Mouse (Mus musculus) midbrain, embryonic 14.5 days (tissue): Measurements from ENCODE around the gene Ubl3. TPM values are rescaled to one million over a fixed set of nuclear protein-coding genes. Genes with fewer than 3 reads are reported as not detected.
A peak's percentile ranks its signal among the peaks of the same experiment; 100 is the strongest.

Source experiments
- ATAC-seq: fragments of 200-750 bp; cut with Nextera tagmentation; 2 replicates; pipeline ENCODE4 v1.8.0; 2017; ENCODE audit warnings: moderate number of reproducible peaks, moderate library complexity; ENCODE audit not compliant: low FRiP score, low TSS enrichment
- DNase-seq: peaks from one replicate; pipeline ENCODE4 v3.0.0-alpha.2; 2015
- H3K27ac ChIP-seq: fragments of 300-500 bp; sonication (generic); replicated peaks from 2 replicates; pipeline ENCODE4 v1.5.1; 2014; ENCODE audit warnings: mild to moderate bottlenecking, low read depth, low read length, moderate library complexity
- H3K27me3 ChIP-seq: fragments of 300-500 bp; sonication (generic); 2 replicates; pipeline ENCODE4 v1.6.1; 2014; ENCODE audit warnings: low read length, control low read depth, mixed read lengths; ENCODE audit not compliant: control insufficient read depth, insufficient read depth
- H3K36me3 ChIP-seq: fragments of 300-500 bp; sonication (generic); 2 replicates; pipeline ENCODE4 v1.6.1; 2014; ENCODE audit warnings: low read length, control low read depth; ENCODE audit not compliant: control insufficient read depth, insufficient read depth
- H3K4me1 ChIP-seq: fragments of 300-500 bp; sonication (generic); 2 replicates; pipeline ENCODE4 v1.6.1; 2014; ENCODE audit warnings: mild to moderate bottlenecking, antibody characterized with exemption, low read length, control low read depth; ENCODE audit not compliant: control insufficient read depth, insufficient read depth
- H3K4me2 ChIP-seq: fragments of 300-500 bp; sonication (generic); 2 replicates; pipeline ENCODE4 v1.6.1; 2014; ENCODE audit warnings: mild to moderate bottlenecking, low read length, moderate library complexity
- H3K4me3 ChIP-seq: fragments of 300-500 bp; sonication (generic); replicated peaks from 2 replicates; pipeline ENCODE4 v1.5.1; 2014; ENCODE audit warnings: low read depth, low read length
- H3K9ac ChIP-seq: fragments of 300-500 bp; sonication (generic); replicated peaks from 2 replicates; pipeline ENCODE4 v1.6.1; 2014; ENCODE audit warnings: mild to moderate bottlenecking, low read length, moderate library complexity
- H3K9me3 ChIP-seq: fragments of 300-500 bp; sonication (generic); 2 replicates; pipeline ENCODE4 v1.6.1; 2016; ENCODE audit warnings: low read length, control low read depth, mixed read lengths; ENCODE audit not compliant: control insufficient read depth
- WGBS: fragments of 180-500 bp; shearing (Covaris S2); extraction: QIAGEN DNeasy Blood & Tissue Kit; methylation state at CpG from one replicate; pipeline ENCODE4 v1.1.7; 2014; 5-methylcytosine and 5-hydroxymethylcytosine counted together
- polyA plus RNA-seq: library from polyadenylated mRNA; unstranded; fragments of >200 nt; fragmentation: Nextera tagmentation; extraction: Ambion mirVana; gene quantifications from 2 replicates; pipeline ENCODE4 v1.2.1, GENCODE M21; 2014

Gene Ubl3
- polyA plus RNA-seq, 1 experiment from 2014 or later: 87.9 TPM

- DNase-seq: peak; percentile 80
- Histone ChIP-seq H3K27me3 (no peaks in the 10 kb centered on the region), H3K4me3 (no peak overlapping the region), H3K36me3 (no peaks in the 10 kb centered on the region), H3K4me1 (peaks cover 24% of the 10 kb centered on the region), H3K9me3 (no peaks in the 10 kb centered on the region), H3K27ac (no peak overlapping the region), H3K9ac (no peak overlapping the region), H3K4me2 (peak overlapping the region; percentile 74)
- ATAC-seq: no peak
- 53% methylated on average over 10 of the region's 10 CpGs for WGBS
Observed at GRCm38 (mm10) chr5:148547870-148548456, 4.6 kb downstream of the Ubl3 start.

DNA sequence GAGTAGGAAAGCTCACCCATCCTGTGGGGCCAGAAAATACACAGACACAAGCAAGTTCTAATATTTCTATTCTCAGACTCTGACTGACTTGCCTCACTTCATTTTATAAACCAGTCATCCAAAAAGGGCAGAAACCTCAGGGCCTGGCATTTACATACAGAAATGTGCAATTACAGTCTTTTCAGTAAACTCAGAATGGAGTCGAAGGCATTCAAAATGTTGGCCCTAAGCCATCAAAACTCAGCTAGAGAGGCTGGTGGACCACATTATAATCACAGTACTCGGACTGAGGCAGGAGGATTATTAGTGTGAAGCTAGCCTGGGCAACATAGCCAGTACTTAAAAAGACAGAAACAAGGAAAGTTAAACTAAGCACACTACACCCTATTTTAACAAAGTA, 5.6 kb downstream of the Ubl3 start:
- Histone ChIP-seq H3K4me1 (peaks cover 22% of the 10 kb centered on the region), H3K27ac (no peak overlapping the region), H3K4me3 (no peak overlapping the region), H3K27me3 (no peaks in the 10 kb centered on the region), H3K9ac (no peak overlapping the region), H3K36me3 (no peaks in the 10 kb centered on the region), H3K9me3 (no peaks in the 10 kb centered on the region), H3K4me2 (no peak overlapping the region)
- DNase-seq: no peak
- no peak for ATAC-seq
- 42% methylated on average over 2 of the region's 2 CpGs for WGBS

GRCm38 (mm10) chr5:148544733-148545132, 7.9 kb downstream of the Ubl3 start:
- whole genome bisulfite sequencing: 96% methylated on average over 2 of the region's 2 CpGs
- H3K36me3 ChIP-seq: no peaks in the 10 kb centered on the region
- no peak for ATAC-seq

DNA sequence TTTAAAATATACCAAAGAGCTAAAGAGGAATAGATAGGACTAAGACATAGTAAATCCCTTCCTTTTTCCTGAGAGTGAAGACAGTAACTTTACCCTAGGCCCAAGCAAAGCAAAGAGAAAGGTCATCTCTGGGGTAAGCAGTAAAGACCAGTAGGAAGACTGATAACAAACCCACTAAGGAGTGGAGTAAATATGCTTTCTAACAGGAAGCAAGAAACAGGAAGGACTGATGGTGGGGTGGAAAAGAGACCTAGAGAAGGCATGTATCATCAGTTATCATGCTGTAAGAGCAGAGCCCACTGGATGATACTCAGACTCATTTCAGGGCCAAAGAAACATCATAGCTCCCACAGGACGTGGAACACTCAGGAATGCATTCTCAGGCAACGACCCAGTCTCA, 10.4 kb downstream of the Ubl3 start:
- WGBS: 85% methylated on average over 2 of the region's 2 CpGs

More at GRCm38 (mm10) chr5:148544733-148545132, 7.9 kb downstream of the Ubl3 start:
- Histone ChIP-seq H3K27ac (no peak overlapping the region), H3K4me1 (peaks cover 13% of the 10 kb centered on the region), H3K27me3 (no peaks in the 10 kb centered on the region), H3K4me2 (no peak overlapping the region), H3K4me3 (no peak overlapping the region), H3K9ac (no peak overlapping the region), H3K9me3 (no peaks in the 10 kb centered on the region)
- DNase-seq: no peak

DNA sequence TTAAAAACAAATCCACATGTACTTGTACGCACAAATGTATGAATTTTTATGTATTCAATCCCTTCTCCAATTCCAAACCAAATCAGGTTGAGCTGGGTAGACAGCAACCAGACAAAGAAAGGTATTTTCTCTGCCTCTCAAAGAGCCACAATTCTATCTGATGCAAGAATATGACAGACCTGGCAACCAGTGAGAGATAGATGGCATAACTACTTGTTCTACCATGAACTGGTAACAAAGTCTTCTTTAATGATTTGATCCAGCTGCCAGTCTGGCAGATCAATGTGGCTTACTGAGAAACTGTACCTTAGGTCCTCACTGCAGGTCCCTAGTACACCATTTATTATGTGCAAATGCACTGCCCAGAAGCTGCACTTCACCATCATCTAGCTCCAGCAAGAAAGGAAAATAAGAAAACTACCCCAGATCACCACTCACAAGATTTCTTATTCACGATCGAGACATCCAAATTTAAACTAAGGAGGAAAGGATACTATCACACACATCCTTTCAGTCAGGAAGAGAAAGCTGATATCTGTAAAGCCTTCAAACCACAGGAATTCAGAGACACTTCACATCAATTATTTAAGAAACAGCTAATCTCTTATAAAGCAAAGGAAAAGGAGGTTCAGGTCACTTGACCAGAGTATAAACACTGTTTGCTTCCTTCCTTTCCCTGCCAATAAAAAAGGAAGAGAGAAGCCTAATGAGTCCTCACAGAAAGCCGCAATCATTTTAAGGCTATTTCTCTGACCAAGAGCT, 16.7 kb downstream of the Ubl3 start:
- no peak overlapping the region for H3K9ac ChIP-seq
- H3K4me1 ChIP-seq: peaks cover 16% of the 10 kb centered on the region; the same call in 1 of the 2 replicates
- WGBS: 90% methylated on average over 4 of the region's 4 CpGs
- no peak overlapping the region for H3K4me2 ChIP-seq
- H3K27me3 ChIP-seq: no peaks in the 10 kb centered on the region
- no peaks in the 10 kb centered on the region for H3K36me3 ChIP-seq
- no peaks in the 10 kb centered on the region for H3K9me3 ChIP-seq
- ATAC-seq (no peak), DNase-seq (no peak)
- no peak overlapping the region for H3K4me3 ChIP-seq
- H3K27ac ChIP-seq: no peak overlapping the region

More for the DNA sequence above, 10.4 kb downstream of the Ubl3 start:
- no peaks in the 10 kb centered on the region for H3K27me3 ChIP-seq
- H3K4me2 ChIP-seq: no peak overlapping the region
- H3K4me1 ChIP-seq: 0 out of 2 replicates have a peak, but pooled peaks cover 7% of the 10 kb centered on the region
- H3K4me3 ChIP-seq: no peak overlapping the region
- no peaks in the 10 kb centered on the region for H3K36me3 ChIP-seq
- DNase-seq: no peak
- no peaks in the 10 kb centered on the region for H3K9me3 ChIP-seq
- H3K27ac ChIP-seq: no peak overlapping the region
- ATAC-seq: no peak
- no peak overlapping the region for H3K9ac ChIP-seq

DNA sequence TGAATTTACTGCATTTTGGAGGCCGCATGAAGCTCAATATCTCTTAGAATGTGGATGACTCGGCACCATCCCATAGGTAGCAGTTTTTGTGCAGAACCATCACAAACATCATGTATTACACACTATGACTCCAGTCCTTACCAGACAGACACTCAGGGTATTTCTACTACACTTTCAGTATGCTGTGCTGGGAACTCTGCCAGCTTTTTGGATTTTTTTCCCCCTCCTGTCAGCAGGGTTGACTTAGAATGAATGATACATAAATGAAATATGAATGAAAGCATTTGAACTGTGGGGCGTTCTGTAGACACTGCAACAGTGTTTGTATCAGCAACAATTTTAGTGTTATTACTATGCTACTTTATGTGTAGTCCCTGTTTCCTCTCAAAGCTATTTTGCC, 17.9 kb downstream of the Ubl3 start:
- Histone ChIP-seq H3K27me3 (no peaks in the 10 kb centered on the region), H3K9me3 (no peaks in the 10 kb centered on the region), H3K9ac (no peak overlapping the region), H3K36me3 (no peaks in the 10 kb centered on the region), H3K4me1 (peaks cover 16% of the 10 kb centered on the region; the same call in 1 of the 2 replicates), H3K27ac (no peak overlapping the region), H3K4me2 (no peak overlapping the region), H3K4me3 (no peak overlapping the region)
- no peak for DNase-seq
- 87% methylated on average over 3 of the region's 3 CpGs for WGBS
- ATAC-seq: no peak

DNA sequence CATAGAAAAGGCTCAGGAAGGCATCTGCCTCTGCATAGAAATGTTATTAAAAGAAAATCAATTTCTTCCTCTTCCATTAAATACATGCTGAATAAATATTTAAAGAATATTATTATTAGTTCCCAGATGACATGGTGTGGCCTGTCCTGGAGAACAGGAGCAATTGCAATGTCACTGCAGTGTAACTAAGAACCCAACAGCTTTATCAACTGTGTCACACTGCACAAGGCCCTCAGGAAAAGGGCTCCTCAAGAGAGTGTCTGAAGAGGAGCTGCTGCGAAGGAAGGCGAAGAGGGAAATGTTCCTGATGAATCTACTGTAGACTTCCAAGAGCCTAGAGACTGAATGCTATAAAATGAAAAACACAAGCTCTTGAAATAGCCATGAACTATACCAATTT, 18.7 kb downstream of the Ubl3 start:
- no peaks in the 10 kb centered on the region for H3K27me3 ChIP-seq
- no peak overlapping the region for H3K4me3 ChIP-seq
- H3K4me1 ChIP-seq: peaks cover 12% of the 10 kb centered on the region; the same call in 1 of the 2 replicates
- H3K4me2 ChIP-seq: no peak overlapping the region
- WGBS: 72% methylated on average over 2 of the region's 2 CpGs
- no peaks in the 10 kb centered on the region for H3K36me3 ChIP-seq
- H3K9me3 ChIP-seq: no peaks in the 10 kb centered on the region
- H3K9ac ChIP-seq: no peak overlapping the region
- no peak for ATAC-seq
- H3K27ac ChIP-seq: no peak overlapping the region
- no peak for DNase-seq

DNA sequence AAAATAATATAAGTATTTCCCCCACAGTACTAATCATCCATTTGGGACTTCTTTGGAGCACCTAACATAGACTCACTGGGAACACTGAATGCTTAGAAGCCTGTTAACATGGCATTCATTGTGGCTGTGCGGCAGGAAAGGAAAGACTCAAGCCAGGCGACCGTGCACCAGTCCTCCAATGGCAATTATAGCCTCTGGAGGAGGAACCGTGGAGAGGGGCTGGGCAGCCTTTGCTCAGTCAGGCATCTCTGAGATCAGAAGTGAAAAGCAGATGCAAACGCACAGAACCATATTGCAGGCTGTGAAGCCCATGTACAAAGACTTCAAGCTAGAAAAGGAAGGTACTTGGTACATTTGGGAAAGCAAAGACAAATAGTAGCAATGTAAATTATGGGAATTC, 20.4 kb downstream of the Ubl3 start:
- WGBS: 5% methylated on average over 5 of the region's 5 CpGs
- ATAC-seq: no peak
- H3K4me3 ChIP-seq: no peak overlapping the region
- no peaks in the 10 kb centered on the region for H3K9me3 ChIP-seq
- H3K27ac ChIP-seq: no peak overlapping the region
- no peaks in the 10 kb centered on the region for H3K27me3 ChIP-seq
- DNase-seq: peak; percentile 42
- no peak overlapping the region for H3K4me2 ChIP-seq
- peaks cover 9% of the 10 kb centered on the region; the same call in 1 of the 2 replicates for H3K4me1 ChIP-seq
- no peak overlapping the region for H3K9ac ChIP-seq
- no peaks in the 10 kb centered on the region for H3K36me3 ChIP-seq

DNA sequence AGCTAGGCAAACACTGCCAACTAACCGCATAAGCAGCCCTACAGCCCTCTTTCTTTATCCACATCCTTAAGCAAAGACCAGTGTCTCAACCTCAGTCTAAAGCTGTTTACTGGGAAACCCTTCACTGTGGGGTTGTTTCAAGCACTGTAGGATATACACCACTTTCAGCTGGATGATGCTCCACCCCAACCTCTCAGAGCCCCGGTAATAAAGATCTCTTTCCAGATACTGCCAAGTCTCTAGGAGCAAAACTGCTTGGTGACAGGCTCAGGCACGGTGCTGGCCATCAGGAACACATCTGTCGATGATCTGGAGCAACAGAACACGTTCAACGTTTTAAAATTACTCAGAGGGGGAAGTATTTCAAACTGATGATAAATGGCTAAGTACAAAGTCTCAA, 25.0 kb downstream of the Ubl3 start:
- H3K27me3 ChIP-seq: no peaks in the 10 kb centered on the region
- H3K4me3 ChIP-seq: no peak overlapping the region
- H3K9me3 ChIP-seq: no peaks in the 10 kb centered on the region
- no peak for DNase-seq
- no peak overlapping the region for H3K4me2 ChIP-seq
- no peaks in the 10 kb centered on the region for H3K36me3 ChIP-seq
- no peak for ATAC-seq
- H3K27ac ChIP-seq: no peak overlapping the region
- WGBS: 79% methylated on average over 6 of the region's 6 CpGs
- no peak overlapping the region for H3K9ac ChIP-seq
- peaks cover 4% of the 10 kb centered on the region; the same call in 1 of the 2 replicates for H3K4me1 ChIP-seq
